Mouse (Mus musculus): ENCODE measurements at regions not wholly inside any gene's neighbourhood (a gene's known extent, or its start where the extent isn't known, plus 50 kb on each side); places are given as distances from the start of the nearest gene placed in this dataset.

GRCm38 (mm10) chr5:51729771-51730170, 162.2 kb upstream of the Ppargc1a start:
- H3K27ac ChIP-seq (ENCODE audit: insufficient read depth, low read depth): no peak overlapping the region
- TF ChIP-seq GABPA (IDR thresholded peaks at IDR 0.05; ENCODE audit: insufficient replicate concordance, low read depth, low read length) (no peak), MXI1 (IDR thresholded peaks at IDR 0.05; ENCODE audit: low read depth, low read length) (no peak), BHLHE40 (IDR thresholded peaks at IDR 0.05; ENCODE audit: low read depth, low read length) (no peak), CTCF (conservative IDR thresholded peaks at IDR 0.05 in 1 of 2, IDR thresholded peaks at IDR 0.05 in 1 of 2; ENCODE audit: low read depth in 2 of 2, low read length in 2 of 2) (no peak), CHD1 (IDR thresholded peaks at IDR 0.05; ENCODE audit: low read depth, low read length) (no peak), NELFE (IDR thresholded peaks at IDR 0.05; ENCODE audit: low read depth, low read length) (no peak), HCFC1 (IDR thresholded peaks at IDR 0.05; ENCODE audit: low read depth, low read length) (no peak)

GRCm38 (mm10) chr5:51726762-51727161, 159.2 kb upstream of the Ppargc1a start:
- 0 out of 4 replicates have a peak, but pooled peaks cover 0 to 4% of the 10 kb centered on the region in 2 experiments for H3K4me1 ChIP-seq (ENCODE audit: control insufficient read depth in 1 of 2, insufficient read depth in 2 of 2)
- H3K9me3 ChIP-seq (replicated peaks; ENCODE audit: low read length): no peaks in the 10 kb centered on the region
- no peaks in the 10 kb centered on the region for H3K27me3 ChIP-seq (replicated peaks)
- no peak for DNase-seq (ENCODE audit: extremely low read depth)
- no peak overlapping the region for H3K9ac ChIP-seq (ENCODE audit: insufficient read depth, low read depth)
- no peak overlapping the region for H3K4me2 ChIP-seq (ENCODE audit: insufficient read depth, low read depth, poor library complexity, severe bottlenecking)
- H3K27ac ChIP-seq (ENCODE audit: insufficient read depth, low read depth): no peak overlapping the region
- no peak overlapping the region for H3K4me3 ChIP-seq (replicated peaks in 1 of 3; ENCODE audit: low read depth in 2 of 3, low read length in 2 of 3, poor library complexity in 1 of 3)
- no peaks in the 10 kb centered on the region for H3K79me2 ChIP-seq (replicated peaks; ENCODE audit: control insufficient read depth, extremely low read depth, insufficient read depth, poor library complexity, severe bottlenecking)
- dilution Hi-C loops (cut with MboI; ENCODE audit: extremely low pct_ligation_motif_present, extremely low pct_unique_long_range_greater_than_20kb, low sequenced_read_pairs): no loop called here
- in situ Hi-C loops (cut with MboI; ENCODE audit: low pct_ligation_motif_present, low pct_unique_long_range_greater_than_20kb, low sequenced_read_pairs): no loop called here
- TF ChIP-seq CTCF (conservative IDR thresholded peaks at IDR 0.05 in 1 of 2, IDR thresholded peaks at IDR 0.05 in 1 of 2; ENCODE audit: low read depth in 2 of 2, low read length in 2 of 2) (no peak), IRF4 (IDR thresholded peaks at IDR 0.05; ENCODE audit: low read depth, low read length) (no peak), KAT2A (IDR thresholded peaks at IDR 0.05; ENCODE audit: insufficient replicate concordance, low read length) (no peak), E2F4 (IDR thresholded peaks at IDR 0.05; ENCODE audit: insufficient replicate concordance, low read depth, low read length) (no peak), ZC3H11A (IDR thresholded peaks at IDR 0.05; ENCODE audit: low read depth, low read length) (no peak), NRF1 (IDR thresholded peaks at IDR 0.05; ENCODE audit: low read depth, low read length) (no peak), UBTF (IDR thresholded peaks at IDR 0.05; ENCODE audit: low read depth, low read length) (no peak), MAZ (IDR thresholded peaks at IDR 0.05; ENCODE audit: low read depth, low read length) (no peak)
- no peaks in the 10 kb centered on the region for H3K36me3 ChIP-seq (replicated peaks in 1 of 2; ENCODE audit: control insufficient read depth in 1 of 2, insufficient read depth in 1 of 2, low read length in 1 of 2)

More at GRCm38 (mm10) chr5:51729771-51730170, 162.2 kb upstream of the Ppargc1a start:
- Histone ChIP-seq H3K4me3 (replicated peaks in 1 of 3; ENCODE audit: low read depth in 2 of 3, low read length in 2 of 3, poor library complexity in 1 of 3) (no peak overlapping the region), H3K79me2 (replicated peaks; ENCODE audit: control insufficient read depth, extremely low read depth, insufficient read depth, poor library complexity, severe bottlenecking) (no peaks in the 10 kb centered on the region), H3K27me3 (replicated peaks) (no peaks in the 10 kb centered on the region), H3K36me3 (replicated peaks in 1 of 2; ENCODE audit: control insufficient read depth in 1 of 2, insufficient read depth in 1 of 2, low read length in 1 of 2) (no peaks in the 10 kb centered on the region), H3K4me1 (ENCODE audit: control insufficient read depth in 1 of 2, insufficient read depth in 2 of 2) (0 out of 4 replicates have a peak, but pooled peaks cover 0 to 4% of the 10 kb centered on the region in 2 experiments), H3K9ac (ENCODE audit: insufficient read depth, low read depth) (no peak overlapping the region), H3K9me3 (replicated peaks; ENCODE audit: low read length) (no peaks in the 10 kb centered on the region), H3K4me2 (ENCODE audit: insufficient read depth, low read depth, poor library complexity, severe bottlenecking) (no peak overlapping the region)
- no peak for DNase-seq (ENCODE audit: extremely low read depth)
- in situ Hi-C loops (cut with MboI; ENCODE audit: low pct_ligation_motif_present, low pct_unique_long_range_greater_than_20kb, low sequenced_read_pairs): no loop called here
- dilution Hi-C loops (cut with MboI; ENCODE audit: extremely low pct_ligation_motif_present, extremely low pct_unique_long_range_greater_than_20kb, low sequenced_read_pairs): no loop called here
